Comparison of ENCODE assay signal across 11 mouse cellular contexts in the genomic region with DNA sequence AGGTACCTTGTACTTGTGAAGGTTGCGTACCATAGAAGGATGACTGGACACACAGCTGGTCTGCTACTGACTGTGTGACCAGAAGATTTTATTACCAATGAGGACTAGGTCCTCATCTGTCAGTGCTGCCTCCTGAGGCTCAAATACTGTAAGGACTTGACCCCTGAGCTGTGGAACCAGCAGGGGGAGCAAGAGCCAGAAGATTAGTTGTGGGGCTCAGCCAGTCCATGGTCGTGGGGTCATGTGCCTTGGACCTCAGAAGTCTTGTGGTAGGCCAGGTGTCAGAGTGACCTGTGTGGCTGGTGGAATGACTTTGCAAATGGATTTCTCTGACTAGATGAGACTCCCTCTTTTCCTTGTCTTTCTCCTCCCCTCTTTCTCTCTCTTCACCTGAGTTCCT. TPM values are rescaled to one million over a fixed set of nuclear protein-coding genes. Genes with fewer than 3 reads are reported as not detected.
DNase-seq lines count a peak whose midpoint lies in the region; ATAC-seq and TF ChIP-seq lines count a peak whose summit lies in the region.
"Had no signal": no experiment of that assay in that cellular context is flagged by ENCODE, and none has a peak within 500 bp of the region (broad histone marks: within the 10 kb centered on the region; RNA-seq: fewer than 3 reads in every experiment).

No protein-coding gene starts in this region.

- no peaks in the 10 kb centered on the region for H3K27me3 ChIP-seq in Patski
- H3K27me3 ChIP-seq: embryonic facial prominence, embryonic 15.5 days; limb, embryonic 15.5 days had no signal

- TF ChIP-seq CTCF in Patski (IDR thresholded peaks at IDR 0.05), result peak; percentile 48

- peak; percentile 35 for DNase-seq in left cerebral cortex, postnatal 4 days
- DNase-seq in left cerebral cortex, adult 9 months (ENCODE audit: low spot score in 2 of 2), result no peak
- DNase-seq in Patski (ENCODE audit: low read depth, low spot score), result no peak
- DNase-seq in c-Kit-positive CD71-negative TER-119-negative erythroid progenitor cells, embryonic 14.5 days (ENCODE audit: low read depth), result peak; percentile 24
- peak; percentile 36 for DNase-seq in lung, postnatal 14 days
- DNase-seq in left cerebral cortex, adult 8-10 months (ENCODE audit: low spot score in 2 of 2), result no peak
- DNase-seq in right cerebral cortex, postnatal 10 days (ENCODE audit: low spot score in 2 of 2), result no peak
- no peak for DNase-seq in spleen, postnatal 14 days (ENCODE audit: low spot score in 2 of 2)

- in situ Hi-C loops in Patski (cut with MboI; ENCODE audit: low pct_unique_long_range_greater_than_20kb), result no loop called here

- no peak for ATAC-seq in Patski

- intact Hi-C loops in left cerebral cortex, postnatal 4 days (cut with DNase I), result loop anchor here (10.0 kb wide), 1 partner anchor 122 kb away; no protein-coding TSS in a partner anchor

- CTCF ChIA-PET in Patski (lab: Charles Lee), result interaction anchor here (0.6 to 2.5 kb wide), 6 partner anchors 22 to 141 kb away, joined by 3 to 5 read pairs (median 3); no protein-coding TSS in a partner anchor

- POLR2A ChIA-PET in Patski (lab: Charles Lee), result interaction anchor here (1.1 kb wide), 1 partner anchor 78 kb away, joined by 4 read pairs; no protein-coding TSS in a partner anchor

RNA-seq across cellular contexts. Expression of gene Foxb2, which starts 29.5 kb away (rescaled TPM):
- not detected for total RNA-seq in left cerebral cortex, postnatal 4 days (2021)
- not detected for polyA plus RNA-seq in Patski (2021)
- total RNA-seq in left cerebral cortex, adult 8-10 months (2022), result not detected
- polyA plus RNA-seq: limb, embryonic 15.5 days; small intestine, adult 2 months had no signal

RNA-seq across cellular contexts. Expression of gene Prune2, which starts 52.8 kb away (rescaled TPM):
- total RNA-seq in left cerebral cortex, postnatal 4 days (2021), result 10 to 100 TPM; 20.6 to 20.7 TPM
- polyA plus RNA-seq in Patski (2021), result 0.33 TPM
- 100 to 1,000 TPM in 2 of 4 experiments, 10 to 100 TPM in 2; 89.6 to 103 (median 97.8) TPM for total RNA-seq in left cerebral cortex, adult 8-10 months (2022)

Comparison
In these comparisons a context has a peak if more than half of its experiments do, and no peak if none do; other contexts are left out.
1. DNase-seq: peak in left cerebral cortex, postnatal 4 days (single experiment), c-Kit-positive CD71-negative TER-119-negative erythroid progenitor cells, embryonic 14.5 days (single experiment) and lung, postnatal 14 days (single experiment); none in left cerebral cortex, adult 9 months (0 of 2), Patski (single experiment), left cerebral cortex, adult 8-10 months (0 of 2), right cerebral cortex, postnatal 10 days (0 of 2) and spleen, postnatal 14 days (0 of 2).
2. RNA of gene Prune2, which starts 52.8 kb away (total RNA-seq): 89.6 to 103 TPM in left cerebral cortex, adult 8-10 months; 20.6 to 20.7 TPM in left cerebral cortex, postnatal 4 days; every median in the first group is over 4 times any median in the second.